Mouse (Mus musculus) layer of hippocampus, postnatal 14 days (tissue): ENCODE results near the gene H2afy. TPM values are rescaled to one million over a fixed set of nuclear protein-coding genes. Genes with fewer than 3 reads are reported as not detected.
"Not testable (repeated sequence)": the region's sequence is repeated elsewhere in the genome, so short reads cannot be mapped to it uniquely, and the experiment has no call there.

Experiments used
- DNase-seq, 2 experiments: peaks; one replicate each; pipeline ENCODE4 v3.0.0; 2021 to 2022; ENCODE audit warnings: low spot score in 2 of 2, mixed read lengths in 1 of 2
- total RNA-seq, 2 experiments: library from RNA; stranded (reverse); gene quantifications; 2 replicates each; pipeline ENCODE4 v1.2.3; 2021

The H2afy gene
- total RNA-seq, 2 experiments from 2014 or later, result 127 to 133 TPM

DNA sequence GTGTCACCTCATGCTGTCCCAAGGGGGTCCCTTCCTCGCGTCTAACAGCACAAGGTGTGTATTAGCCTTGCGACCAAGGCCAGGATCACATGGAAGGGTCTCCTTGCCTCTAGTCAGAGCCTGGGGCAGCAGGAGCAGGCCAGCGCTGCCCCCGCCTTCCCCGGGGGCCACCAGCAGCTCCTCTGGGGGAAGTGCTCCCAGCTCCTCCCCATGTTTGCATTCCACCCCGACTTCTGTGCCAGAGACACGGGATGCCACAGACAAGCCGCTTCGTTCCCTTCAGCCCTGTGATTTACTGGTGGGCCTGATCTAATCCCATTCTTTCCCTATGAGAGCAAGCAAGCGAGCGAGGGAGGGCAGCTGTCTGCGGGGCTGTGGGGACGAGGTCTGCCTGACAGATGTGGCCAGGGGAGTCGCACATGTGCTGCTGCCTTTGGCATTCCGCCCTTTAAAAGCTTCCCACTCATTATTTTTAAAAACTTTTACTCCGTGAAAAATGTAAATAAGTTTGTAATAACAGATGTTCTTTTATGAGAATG lies 57.4 kb downstream of the H2afy start:
- no peak for DNase-seq

DNA sequence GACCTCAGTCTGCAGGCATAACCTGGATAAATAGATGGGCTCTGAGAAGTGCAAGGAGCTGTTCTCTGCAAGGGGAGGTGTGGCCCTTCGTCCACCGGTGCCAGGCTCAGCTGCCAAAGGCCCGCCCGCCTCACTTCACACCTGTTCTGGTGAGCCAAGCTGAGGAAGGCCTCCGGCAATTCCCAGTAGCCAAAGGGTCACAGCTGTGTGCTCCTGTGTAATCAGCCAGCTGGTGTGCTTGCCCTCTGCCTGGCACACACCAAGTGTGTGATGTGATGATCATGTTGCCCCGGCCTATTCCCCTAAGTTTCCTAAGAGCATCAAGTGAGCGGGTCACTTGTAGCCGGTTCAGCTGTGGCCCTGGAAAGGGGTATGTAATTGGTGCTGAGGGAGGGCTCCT lies 60.2 kb downstream of the H2afy start:
- no peak for DNase-seq

DNA sequence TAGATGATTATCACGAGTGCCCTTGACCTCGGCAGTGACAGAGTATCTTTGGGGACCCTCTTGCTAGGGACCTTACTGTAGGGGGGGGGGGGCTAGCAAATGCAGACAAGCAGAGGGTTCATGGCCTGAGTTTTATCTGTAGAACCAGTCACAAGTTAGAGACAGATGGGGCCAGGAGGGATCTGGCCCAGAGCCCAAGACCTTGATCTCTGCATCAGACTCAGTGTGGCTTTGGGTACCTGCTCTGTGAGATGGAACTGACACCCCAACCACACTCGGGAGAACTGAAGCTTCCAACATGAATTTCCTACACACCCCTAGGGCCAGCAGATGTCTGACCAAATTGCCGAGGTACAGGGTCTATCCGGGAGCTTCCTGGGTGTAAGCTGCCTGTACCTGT lies 63.0 kb downstream of the H2afy start:
- no peak for DNase-seq

DNA sequence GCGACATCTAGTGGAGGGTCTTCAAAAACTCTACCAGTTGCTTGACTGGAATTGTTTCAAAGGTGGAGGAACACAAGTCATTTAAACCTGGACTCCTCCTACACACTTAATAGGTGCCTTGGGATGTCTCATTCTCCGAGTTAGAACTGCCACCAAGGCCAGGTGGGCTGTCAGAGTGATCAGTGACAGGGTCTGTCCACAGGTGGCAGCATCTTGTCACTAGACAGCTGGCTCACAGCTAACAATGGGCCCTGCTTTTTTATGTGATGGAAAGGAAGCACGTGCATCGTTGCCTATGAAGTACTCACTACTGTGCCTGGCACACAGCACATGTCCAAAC lies 63.9 kb downstream of the H2afy start:
- DNase-seq, result peak in 1 of 2 experiments; percentile 62

DNA sequence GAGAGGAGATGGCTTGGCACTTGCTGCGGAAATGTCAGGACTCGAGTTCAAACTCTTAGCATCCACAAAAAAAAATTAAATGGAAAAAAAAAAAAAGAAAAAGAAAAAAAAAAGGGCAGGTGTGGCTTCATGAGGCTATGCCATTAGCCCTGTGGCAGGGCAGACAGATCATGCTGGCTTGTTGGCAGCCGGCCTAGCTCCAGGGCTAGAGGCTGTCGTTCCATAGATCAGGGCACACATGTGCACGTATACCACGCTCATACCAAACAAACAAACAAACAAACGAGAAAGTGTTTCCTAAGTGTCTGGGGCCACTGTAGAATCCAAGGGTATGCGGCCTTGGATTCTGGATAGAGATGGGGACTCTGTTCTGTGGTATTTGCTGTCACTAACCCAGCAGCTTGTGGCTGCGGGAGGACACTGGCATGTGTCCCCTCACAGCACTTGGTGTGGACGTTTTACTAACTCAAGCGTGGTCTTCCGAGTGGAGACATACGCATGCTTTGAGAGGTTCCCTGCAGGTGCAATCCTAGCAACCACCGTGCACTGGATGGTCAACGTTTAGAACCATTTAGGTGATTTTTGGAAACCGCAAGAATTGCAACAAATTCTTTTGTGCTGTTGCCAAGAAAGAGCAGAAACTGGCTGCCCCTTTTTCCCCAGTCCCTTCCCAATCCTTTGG lies 64.4 kb downstream of the H2afy start:
- no peak for DNase-seq

DNA sequence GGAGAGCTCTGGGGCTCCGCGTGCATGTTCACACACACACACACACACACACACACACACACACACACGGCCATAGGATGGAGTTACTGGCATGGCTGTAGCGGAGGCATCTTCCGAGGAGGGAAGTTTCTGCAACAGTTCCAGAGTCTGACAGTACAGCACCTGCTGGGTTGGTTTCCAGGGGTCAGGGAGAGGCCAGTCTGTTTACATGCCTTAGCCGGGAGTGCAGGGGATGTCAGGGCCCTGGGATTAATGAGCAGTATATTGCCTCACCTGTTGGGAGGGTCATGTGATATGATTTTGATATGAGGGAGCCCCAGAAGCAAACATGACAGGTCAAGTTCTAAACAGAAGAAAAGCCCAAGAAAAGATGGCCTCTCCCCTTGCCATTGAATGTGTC lies 66.5 kb downstream of the H2afy start:
- DNase-seq, result no peak

DNA sequence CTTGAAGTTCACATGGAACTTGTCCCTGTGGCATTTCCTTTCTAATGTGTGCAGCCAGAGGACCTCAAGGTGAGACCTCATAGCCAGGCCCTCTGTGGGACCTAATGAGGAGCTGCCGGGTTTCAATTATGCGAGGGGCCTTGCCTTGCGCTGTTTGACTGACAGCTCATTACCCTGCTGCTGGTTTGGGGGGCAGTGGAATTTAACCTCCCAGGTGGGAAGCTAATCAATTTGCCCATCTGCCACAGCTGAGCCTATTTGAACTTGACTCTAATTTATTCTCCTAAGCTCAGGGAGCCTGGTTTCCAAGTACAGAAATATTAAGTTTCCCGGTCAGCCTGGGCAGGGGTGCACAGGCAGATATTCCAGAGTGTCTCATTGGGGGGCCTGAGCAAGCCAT lies 67.6 kb downstream of the H2afy start:
- DNase-seq, result no peak

DNA sequence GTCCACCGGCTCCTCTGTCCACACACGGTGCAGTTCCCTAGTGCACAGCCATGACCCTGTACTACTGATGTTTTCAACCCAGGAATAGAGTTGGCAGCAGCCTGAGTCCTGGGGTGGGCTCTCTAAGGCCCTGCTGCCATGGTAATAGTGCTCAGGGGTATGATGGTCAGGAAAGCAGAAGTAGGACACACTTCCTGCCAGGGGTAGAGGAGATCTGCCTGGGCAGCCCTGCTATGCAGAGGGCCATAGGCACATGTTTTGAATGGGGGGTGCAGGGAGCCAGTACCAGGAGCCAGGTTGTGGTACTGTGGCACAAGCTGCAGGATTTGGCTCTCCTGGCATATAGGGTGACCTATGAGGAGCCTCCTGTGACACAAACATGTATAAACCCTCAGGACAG lies 69.3 kb downstream of the H2afy start:
- no peak for DNase-seq

DNA sequence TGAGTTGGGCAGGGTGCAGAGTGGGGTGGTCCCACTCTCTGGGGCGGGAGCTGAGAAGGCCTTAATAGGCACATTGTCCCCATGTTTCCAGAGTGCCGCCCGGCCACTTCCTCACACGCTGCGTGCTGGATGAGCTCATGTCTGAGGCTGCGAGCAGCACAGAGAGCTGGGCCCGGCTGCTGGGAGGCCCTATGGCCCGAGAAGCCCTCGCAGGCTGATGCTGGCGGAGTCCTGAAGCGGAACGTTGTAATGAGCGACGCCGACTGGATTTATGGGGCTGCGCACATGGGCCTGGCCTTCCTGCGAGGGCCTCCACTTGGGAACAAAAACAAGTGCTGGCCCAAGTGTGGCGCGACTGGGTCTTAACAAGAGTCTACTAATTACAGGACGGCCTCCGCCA lies 70.0 kb downstream of the H2afy start:
- DNase-seq, result no peak

DNA sequence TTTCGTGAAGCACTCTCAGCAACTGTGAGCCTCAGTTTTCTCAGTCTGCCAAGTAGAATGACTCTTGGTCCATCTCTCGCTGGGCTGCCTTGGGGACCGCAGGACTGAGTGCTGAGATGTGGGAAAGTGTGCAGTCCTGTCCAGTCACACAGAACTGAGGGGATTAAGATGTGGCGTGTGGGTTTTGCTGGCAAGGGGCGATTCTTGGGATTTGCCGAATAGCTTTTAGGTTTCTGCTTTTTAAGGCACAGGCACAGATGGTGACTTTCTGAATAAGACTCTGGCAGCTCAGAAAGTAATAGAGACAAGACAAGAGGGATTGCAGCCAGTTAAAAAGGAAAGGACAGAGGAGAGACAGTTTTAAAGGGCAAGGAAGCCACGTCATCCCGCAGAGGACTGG lies 78.4 kb downstream of the H2afy start:
- no peak for DNase-seq

DNA sequence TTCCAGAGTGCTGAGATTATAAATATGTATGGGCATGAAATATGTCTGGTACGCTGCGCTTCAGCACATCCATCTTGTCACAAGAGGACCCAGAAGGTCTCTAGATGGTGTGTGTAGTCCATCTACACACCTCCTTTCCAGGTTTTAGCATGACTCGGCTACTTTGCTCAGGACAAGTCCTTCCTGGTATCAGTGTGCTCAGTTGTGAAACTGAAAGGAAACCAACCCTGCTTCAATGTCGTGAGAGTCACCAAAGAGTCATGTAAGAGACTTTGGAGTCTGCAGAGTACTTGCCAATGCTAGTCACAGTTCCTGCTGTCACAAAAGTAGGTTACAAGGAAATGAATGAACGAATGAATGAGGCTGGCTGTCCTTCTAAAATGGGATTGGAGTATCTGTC lies 80.4 kb downstream of the H2afy start:
- no peak for DNase-seq

DNA sequence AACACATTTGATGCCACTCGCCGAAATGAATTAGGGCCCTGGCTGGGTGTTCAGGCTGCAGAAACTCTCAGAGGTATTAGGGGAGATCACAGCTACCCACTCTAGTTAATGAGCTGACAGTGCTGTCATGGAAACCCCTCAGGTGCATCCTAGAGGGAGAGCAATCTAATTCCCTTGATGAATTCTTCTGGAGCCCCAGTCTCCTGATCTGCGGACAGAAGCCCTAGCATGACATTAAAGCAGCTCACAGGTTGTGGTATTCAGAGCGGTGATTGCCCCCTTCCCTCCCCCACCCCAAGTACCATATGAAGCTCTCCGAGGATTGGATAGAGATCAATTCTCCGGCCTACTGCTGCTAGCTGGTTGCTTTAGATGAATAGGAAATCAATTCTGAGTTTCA lies 82.1 kb downstream of the H2afy start:
- no peak for DNase-seq

DNA sequence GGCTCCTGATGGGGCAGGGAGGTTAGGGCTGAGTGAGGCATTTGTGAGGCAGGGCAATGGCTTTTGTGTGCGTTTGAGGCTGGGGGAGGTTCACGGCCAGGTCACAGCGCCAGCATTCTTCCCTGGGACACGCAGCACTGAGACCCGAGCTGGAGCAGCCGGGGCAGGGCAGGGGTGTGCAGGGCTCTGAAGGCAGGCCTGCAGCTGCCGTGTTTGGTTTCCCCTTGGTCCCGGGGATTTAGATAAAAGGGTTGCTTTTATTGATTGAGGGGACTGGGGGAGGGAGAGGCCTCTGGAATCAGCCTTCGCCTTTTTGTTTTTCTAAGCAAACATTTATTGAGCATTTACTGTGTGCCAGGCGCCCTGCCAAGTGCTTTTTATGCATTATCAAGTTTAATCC lies 83.4 kb downstream of the H2afy start:
- no peak for DNase-seq

DNA sequence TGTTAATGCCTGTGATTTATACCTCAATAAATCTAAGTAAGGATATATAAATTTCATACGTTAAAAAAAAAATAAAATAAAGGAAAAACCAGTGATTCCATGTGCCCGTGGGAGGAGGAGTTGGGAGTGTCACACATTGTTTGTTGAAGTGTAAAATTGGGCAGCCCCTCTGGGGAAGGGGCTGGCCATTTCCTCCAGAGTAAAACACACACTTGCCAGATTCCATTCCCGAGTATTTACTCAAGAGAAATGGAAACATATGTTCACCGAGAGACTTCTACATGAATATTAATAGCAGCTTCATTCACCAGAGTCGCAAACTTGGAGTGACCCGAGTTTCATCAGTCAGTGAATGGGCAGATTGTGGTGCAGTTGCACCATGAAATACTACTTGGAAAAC lies 85.9 kb downstream of the H2afy start:
- no peak for DNase-seq

DNA sequence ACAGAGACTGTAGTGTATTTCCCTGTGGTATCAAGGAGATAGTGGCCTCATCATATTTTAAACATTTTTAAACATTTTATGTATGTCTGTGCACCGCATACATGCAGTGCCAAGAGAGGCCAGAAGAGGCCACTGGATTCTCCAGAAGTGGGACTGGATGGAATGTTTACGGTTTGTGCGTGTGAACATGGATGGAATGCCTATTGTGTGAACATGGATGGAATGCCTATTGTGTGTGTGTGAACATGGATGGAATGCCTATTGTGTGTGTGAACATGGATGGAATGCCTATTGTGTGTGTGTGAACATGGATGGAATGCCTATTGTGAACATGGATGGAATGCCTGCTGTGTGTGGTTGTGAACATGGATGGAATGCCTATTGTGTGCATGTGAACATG lies 93.9 kb downstream of the H2afy start:
- DNase-seq, result no peak

DNA sequence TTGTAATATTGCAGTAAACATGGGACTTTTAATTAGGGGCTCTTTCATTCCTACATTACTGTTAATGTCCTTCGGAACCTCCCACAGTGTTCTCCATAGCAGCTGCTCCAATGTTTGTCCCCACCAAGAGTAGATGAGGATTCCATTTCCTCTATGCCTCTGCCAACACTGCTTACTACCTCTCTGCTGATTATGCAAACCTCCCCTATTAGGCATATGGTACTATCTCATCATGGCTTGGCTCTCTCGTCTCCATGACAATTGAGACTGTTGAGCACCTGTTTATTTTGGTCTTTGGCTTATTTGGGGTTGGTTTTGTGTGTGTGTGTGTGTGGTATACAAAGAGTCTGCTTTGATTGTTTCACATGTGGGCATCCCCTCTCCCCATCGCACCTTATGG lies 95.5 kb downstream of the H2afy start:
- peak; percentile 15 to 72 for DNase-seq

DNA sequence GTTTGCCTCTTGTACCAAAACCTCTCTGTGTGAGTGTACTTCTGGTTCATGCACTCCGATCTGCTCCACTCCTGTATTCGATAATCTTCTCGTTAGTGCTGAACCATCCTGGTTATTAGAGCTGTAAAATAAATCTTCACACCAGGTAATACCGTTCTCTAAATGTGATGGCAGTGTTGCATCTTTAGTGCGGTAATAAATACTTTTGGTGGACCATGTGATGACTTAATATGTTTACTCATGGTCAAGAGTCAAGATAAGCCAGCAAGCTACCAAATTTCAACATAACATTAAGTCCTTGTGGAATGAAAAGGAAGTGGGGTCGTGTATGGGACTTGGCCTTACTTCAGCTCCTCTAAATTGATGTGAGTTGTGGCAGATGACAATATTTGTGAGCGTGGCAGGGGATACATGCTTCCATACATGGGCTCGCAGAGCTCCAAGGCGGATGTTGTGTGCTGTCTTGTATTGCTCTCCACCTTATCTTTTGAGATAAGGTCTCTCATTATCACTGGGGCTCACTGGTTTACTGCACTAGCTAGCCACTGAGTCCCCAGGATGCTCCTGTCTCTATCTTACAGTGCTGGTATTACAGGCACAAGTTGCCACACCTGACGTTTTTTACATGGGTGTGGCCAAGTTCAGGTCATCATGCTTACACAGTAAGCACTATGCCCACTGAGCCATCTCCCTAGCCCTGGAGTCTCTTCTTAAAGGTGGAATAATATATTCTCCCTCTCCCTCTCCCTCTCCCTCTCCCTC lies 96.4 kb downstream of the H2afy start:
- no peak for DNase-seq

DNA sequence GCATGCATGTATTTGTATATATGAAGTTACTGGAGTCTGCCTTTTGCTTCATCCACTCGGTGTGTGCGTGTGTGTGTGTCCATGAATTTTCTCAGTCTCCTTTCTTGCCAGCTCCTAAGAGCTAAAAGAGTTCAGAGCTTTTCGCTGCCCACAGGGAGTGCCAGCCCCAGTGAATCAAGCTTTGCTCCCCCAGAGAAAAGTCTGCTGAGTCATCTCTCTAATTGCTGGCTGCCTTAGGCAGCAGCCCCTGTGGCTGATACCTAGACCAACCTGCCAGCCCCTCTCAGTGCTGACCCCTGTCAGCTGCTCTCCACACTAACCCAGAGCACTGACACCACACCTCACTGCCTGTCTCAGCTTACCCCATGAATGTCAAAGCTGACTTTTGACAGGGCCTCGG lies 107.2 kb downstream of the H2afy start:
- no peak for DNase-seq

DNA sequence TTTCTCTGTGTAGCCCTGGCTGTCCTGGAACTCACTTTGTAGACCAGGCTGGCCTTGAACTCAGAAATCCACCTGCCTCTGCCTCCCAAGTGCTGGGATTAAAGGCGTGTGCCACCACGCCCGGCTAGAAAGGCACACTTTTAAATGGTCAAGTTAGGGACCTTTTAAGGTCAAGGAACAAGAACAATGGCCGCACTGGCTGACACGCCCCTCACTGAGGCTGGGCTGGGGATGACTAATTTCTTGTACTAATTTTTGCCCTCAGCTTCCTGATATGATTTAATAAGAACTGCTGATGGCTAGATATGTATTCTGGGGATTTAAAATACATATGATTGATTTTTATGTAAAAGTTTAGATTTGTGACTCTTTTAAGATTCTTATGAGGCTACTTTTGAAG lies 108.2 kb downstream of the H2afy start:
- DNase-seq, result not testable (repeated sequence)

DNA sequence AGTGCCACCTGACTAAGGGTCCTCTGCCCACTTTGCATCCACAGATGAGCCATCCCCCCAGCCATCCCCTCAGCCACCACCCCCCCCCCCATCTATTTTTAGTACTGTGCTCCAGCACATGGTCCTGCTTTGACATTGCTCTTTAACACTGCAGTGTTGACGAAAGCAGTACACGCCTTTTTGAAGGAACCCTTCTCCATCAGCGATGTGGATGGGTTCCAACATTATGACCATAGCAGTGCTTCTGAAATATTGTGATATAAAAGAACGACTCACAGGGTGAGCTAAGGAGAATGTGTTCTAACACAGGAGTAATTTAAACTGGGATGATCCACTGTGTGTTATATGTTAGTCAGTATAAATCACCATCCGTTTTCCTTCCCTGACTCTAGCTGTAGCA lies 109.5 kb downstream of the H2afy start:
- no peak for DNase-seq

DNA sequence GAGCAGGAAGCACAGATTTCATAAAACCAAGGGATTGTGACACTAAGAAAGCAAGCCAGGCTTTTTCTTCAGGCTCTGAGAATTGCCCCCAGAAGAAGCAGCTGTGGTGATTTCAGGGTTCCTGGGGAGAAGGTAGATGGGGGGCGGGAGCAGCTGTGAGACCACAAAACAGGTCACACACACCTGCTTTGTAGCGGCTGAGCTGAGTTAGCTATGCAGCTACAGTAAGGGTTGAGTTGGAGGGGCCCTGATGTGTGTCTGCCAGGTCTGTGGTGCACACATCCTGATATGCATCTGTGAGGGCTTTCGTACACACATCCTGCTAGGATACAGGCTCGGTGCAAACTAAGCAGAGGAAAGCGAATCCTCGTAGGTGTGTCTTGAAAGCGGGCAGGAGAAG lies 110.1 kb downstream of the H2afy start:
- DNase-seq, result no peak

DNA sequence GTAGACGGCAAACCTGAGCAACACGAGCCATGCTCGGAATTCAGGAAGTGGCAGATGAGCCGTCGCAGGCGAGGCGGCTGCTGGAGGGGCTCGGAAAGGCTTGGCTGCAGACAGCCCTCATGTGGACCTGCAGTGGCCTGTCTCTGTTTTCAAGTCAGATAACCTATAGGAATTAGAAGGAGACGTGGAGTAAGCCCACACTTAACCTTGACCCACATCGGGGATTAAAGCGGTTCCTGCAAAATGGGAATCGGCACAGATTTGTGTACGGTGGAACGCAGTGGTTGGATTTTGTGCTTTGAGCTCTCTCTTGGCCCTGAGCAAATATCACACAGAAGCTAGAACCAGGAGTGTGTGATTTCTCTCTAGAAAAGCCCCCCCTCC lies 111.1 kb downstream of the H2afy start:
- no peak for DNase-seq

DNA sequence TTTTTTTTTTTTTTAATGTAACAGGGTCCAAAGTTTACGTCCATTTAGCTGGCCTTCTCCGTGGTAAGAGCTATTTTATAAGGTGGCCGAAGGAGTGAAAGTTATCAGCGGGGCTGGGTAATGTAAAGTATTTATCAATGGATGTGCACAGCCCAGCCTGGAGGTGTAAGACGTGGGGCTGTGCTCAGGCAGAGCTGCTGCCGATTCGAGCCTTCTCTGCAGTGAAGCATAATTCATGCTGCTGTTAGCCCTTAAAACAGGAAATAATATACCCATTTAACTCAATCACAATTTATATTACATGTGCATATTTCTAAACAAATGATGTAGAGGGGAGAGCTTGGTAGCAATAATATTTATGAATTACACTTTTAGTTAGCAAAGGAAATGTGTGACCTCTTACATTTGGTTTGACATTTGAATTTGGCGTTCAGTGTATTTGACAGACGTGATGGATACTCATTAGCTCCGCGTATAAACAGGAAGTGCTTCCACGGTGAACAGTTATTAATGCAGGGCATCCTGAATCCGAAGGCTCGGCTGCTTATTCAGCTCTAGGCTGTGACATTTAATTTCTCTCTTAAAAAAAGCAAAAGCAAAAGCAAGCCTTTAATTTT lies 111.6 kb downstream of the H2afy start:
- no peak for DNase-seq
